Mouse (Mus musculus): ENCODE data around the gene Garnl3. TPM values are rescaled to one million over a fixed set of nuclear protein-coding genes. Genes with fewer than 3 reads are reported as not detected.

The Garnl3 gene
- polyA plus RNA-seq, 1 experiment from 2014 or later = 10.3 TPM

DNA sequence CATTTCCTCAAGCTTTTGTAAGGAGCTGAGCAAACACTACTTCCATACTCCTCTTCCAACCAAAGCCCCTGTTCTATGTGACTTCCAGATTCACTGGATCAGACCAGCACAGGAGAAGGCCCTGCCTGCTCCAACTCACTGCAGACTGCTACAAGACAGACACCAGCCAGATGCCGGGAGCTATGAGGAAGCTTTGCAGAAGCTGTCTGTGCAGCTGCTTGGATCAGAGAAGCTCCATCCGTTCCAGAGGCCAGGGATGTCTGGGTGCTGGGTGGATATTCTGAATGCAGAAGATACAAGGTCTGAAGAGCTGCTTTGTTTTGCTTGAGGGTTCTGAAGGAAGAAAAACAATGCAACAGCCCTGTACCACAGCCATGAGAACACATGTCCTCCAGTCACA, 59.1 kb downstream of the Garnl3 start:
- Histone ChIP-seq H3K4me3 (no peak overlapping the region), H3K27ac (replicated peaks) (no peak overlapping the region), H3K27me3 (ENCODE audit: low read depth, poor library complexity, severe bottlenecking) (no peaks in the 10 kb centered on the region), H3K4me1 (peaks cover 30% of the 10 kb centered on the region), H3K36me3 (no peaks in the 10 kb centered on the region), H3K9me3 (replicated peaks) (no peaks in the 10 kb centered on the region)
- no peak for DNase-seq (ENCODE audit: low spot score)
- 70% methylated on average over 2 of the region's 2 CpGs for WGBS

DNA sequence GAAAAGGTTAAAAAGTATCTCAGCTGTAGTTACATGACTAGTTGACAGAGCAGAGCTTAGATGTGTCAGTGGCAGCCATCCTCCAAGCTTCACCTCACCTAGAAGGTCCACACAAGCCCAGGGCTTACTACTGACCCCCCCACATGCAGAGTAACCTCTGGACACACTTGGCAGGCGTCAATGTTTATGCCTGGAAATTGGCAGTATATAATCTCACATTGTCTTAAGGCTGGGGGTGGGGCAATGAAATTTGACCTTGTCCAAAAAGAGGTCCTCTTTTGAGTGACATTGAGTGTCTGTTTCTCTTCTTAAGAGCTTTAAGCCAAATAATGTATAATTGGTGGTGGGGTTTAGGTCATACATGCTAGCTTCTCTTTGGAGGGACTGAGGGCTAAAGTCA, 65.8 kb downstream of the Garnl3 start:
- H3K27me3 ChIP-seq (ENCODE audit: low read depth, poor library complexity, severe bottlenecking) = no peaks in the 10 kb centered on the region
- H3K27ac ChIP-seq (replicated peaks) = no peak overlapping the region
- no peak for DNase-seq (ENCODE audit: low spot score)
- no peaks in the 10 kb centered on the region for H3K9me3 ChIP-seq (replicated peaks)
- H3K4me3 ChIP-seq = no peak overlapping the region
- WGBS = 82% methylated on average over 1 of the region's 1 CpGs
- peaks cover 6% of the 10 kb centered on the region; the same call in 1 of the 2 replicates for H3K4me1 ChIP-seq
- H3K36me3 ChIP-seq = no peaks in the 10 kb centered on the region

DNA sequence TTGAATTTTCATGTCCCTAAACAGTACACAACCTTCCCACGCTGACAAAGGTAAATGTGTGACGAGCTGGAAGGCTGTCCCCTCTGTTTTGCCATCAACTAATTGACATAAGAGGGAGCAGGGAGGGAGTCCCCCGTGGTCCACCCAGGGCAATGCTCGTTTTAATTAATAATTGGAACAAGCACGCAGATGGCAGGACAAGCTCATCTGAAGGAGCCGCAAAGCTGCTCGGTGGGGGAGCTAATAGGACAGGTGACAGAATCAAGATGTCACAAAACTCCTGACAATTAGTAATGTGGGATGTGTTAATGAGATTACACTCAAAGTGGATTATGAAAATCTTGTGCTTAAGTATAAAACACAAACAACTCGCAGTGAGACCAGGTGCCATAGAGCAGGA, 68.7 kb downstream of the Garnl3 start:
- H3K4me3 ChIP-seq = no peak overlapping the region
- H3K4me1 ChIP-seq = peaks cover 11% of the 10 kb centered on the region
- H3K9me3 ChIP-seq (replicated peaks) = no peaks in the 10 kb centered on the region
- no peaks in the 10 kb centered on the region for H3K27me3 ChIP-seq (ENCODE audit: low read depth, poor library complexity, severe bottlenecking)
- no peak for DNase-seq (ENCODE audit: low spot score)
- 73% methylated on average over 8 of the region's 8 CpGs for WGBS
- no peaks in the 10 kb centered on the region for H3K36me3 ChIP-seq
- H3K27ac ChIP-seq (replicated peaks) = no peak overlapping the region

DNA sequence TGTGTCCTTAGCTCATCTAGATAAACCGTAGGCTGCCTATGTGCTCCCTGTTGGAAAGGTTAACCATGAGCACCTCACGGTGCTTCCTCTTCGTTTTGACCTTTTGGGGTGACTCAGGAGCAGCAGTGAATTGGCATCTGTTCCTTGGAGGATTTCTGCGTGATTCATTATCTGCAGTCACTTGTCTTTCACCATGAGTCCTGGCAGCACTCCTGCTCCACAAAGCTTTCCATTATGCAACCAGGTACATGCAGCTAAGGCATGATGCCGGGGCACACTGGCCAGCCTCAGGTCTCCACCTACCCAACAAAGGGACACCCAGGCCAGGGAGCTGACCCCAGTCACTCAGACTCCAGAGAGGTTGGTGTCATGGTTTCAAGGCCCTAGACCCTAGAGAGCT, 72.5 kb downstream of the Garnl3 start:
- H3K27ac ChIP-seq (replicated peaks) = no peak overlapping the region
- H3K4me1 ChIP-seq = peaks cover 5% of the 10 kb centered on the region; the same call in 1 of the 2 replicates
- no peaks in the 10 kb centered on the region for H3K27me3 ChIP-seq (ENCODE audit: low read depth, poor library complexity, severe bottlenecking)
- DNase-seq (ENCODE audit: low spot score) = no peak
- no peaks in the 10 kb centered on the region for H3K9me3 ChIP-seq (replicated peaks)
- H3K4me3 ChIP-seq = no peak overlapping the region
- no peaks in the 10 kb centered on the region for H3K36me3 ChIP-seq
- WGBS = 95% methylated on average over 5 of the region's 5 CpGs

DNA sequence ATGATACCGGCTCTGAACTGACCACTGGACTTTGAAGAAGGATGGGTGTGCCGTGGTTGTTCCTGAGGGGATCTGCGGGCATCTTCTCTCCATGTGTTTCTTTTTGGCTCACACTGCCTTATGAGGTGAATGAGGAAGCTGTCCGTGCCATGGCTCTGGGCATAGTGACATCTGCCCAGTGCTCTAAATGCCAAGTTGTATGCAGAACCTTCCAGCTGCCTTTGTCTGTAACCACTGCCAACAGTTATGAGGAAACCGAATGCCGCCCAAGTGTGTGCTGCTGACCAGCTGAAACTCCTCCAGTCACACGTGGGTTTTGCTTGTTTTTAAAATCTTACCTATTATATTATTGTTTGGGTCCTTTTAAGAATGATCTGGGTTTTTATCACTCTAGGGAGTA, 73.9 kb downstream of the Garnl3 start:
- no peak for DNase-seq (ENCODE audit: low spot score)
- H3K9me3 ChIP-seq (replicated peaks) = no peaks in the 10 kb centered on the region
- no peak overlapping the region for H3K27ac ChIP-seq (replicated peaks)
- WGBS = 92% methylated on average over 7 of the region's 7 CpGs
- H3K4me1 ChIP-seq = peaks cover 5% of the 10 kb centered on the region; the same call in 1 of the 2 replicates
- no peaks in the 10 kb centered on the region for H3K27me3 ChIP-seq (ENCODE audit: low read depth, poor library complexity, severe bottlenecking)
- H3K36me3 ChIP-seq = no peaks in the 10 kb centered on the region
- H3K4me3 ChIP-seq = no peak overlapping the region

DNA sequence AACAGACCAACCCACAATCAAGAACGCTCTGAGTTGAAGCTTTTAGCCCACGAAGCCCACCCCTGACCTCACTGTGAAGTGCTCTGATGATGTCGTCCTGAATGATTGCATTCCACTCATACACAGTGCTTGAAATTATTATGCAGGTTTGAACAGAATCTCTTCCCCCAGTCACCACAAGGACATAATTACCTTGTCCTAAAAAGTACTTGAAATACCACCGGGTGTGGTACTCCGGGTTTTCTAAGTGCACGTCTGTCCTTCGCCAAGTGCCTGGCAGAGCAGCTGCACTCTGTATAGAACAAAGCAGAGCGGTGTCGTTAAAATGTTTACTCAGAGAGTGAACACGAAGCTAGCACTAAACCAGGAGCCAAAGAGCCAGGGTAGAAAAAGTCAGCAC, 77.5 kb downstream of the Garnl3 start:
- H3K9me3 ChIP-seq (replicated peaks) = no peaks in the 10 kb centered on the region
- no peaks in the 10 kb centered on the region for H3K27me3 ChIP-seq (ENCODE audit: low read depth, poor library complexity, severe bottlenecking)
- H3K27ac ChIP-seq (replicated peaks) = no peak overlapping the region
- H3K4me3 ChIP-seq = no peak overlapping the region
- no peak for DNase-seq (ENCODE audit: low spot score)
- WGBS = 76% methylated on average over 10 of the region's 10 CpGs
- H3K4me1 ChIP-seq = no peaks in the 10 kb centered on the region
- H3K36me3 ChIP-seq = no peaks in the 10 kb centered on the region

DNA sequence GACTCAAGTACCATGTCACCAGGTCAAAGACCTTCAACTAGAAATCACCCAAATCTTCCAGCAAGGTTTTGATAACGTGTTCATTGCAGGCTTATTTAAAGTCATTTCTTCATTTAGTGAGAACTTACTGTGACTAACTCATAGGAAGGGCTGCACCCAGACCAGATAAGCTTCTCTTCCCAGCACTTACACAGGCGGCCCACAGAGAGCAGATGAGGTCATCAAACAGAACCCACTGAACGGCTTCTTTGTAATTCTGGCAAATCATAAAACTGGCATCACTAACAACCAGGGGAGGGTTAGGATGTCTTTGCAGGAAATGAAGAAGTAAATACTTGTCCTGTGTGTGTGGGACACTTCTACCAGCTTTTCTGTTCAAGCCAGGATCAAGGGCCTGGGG, 84.1 kb downstream of the Garnl3 start:
- H3K27ac ChIP-seq (replicated peaks) = no peak overlapping the region
- H3K4me3 ChIP-seq = no peak overlapping the region
- H3K9me3 ChIP-seq (replicated peaks) = no peaks in the 10 kb centered on the region
- WGBS = 75% methylated on average over 3 of the region's 3 CpGs
- H3K27me3 ChIP-seq (ENCODE audit: low read depth, poor library complexity, severe bottlenecking) = no peaks in the 10 kb centered on the region
- no peaks in the 10 kb centered on the region for H3K4me1 ChIP-seq
- DNase-seq (ENCODE audit: low spot score) = no peak
- H3K36me3 ChIP-seq = no peaks in the 10 kb centered on the region

DNA sequence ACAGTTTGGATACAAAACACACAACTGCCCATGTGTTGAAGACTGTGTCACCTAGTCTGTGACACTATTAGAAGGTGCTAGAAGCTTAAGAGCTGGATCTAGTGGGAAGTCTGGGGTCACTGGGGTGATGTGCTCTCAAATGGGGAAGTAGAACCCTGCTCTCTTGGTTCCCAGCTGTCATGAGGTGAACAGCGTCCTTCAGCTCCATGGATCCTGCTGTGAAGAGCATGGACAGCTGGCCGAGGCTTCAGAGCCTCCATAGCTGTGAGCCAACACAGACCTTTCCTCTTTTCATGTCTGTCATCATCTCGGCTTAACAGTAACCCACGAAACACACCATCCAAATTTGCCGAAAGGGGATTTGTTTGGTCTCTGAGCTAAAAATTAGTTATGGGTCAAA, 84.5 kb downstream of the Garnl3 start:
- H3K4me1 ChIP-seq = no peaks in the 10 kb centered on the region
- 72% methylated on average over 5 of the region's 5 CpGs for WGBS
- H3K4me3 ChIP-seq = no peak overlapping the region
- no peak for DNase-seq (ENCODE audit: low spot score)
- H3K27me3 ChIP-seq (ENCODE audit: low read depth, poor library complexity, severe bottlenecking) = no peaks in the 10 kb centered on the region
- H3K9me3 ChIP-seq (replicated peaks) = no peaks in the 10 kb centered on the region
- no peaks in the 10 kb centered on the region for H3K36me3 ChIP-seq
- no peak overlapping the region for H3K27ac ChIP-seq (replicated peaks)

DNA sequence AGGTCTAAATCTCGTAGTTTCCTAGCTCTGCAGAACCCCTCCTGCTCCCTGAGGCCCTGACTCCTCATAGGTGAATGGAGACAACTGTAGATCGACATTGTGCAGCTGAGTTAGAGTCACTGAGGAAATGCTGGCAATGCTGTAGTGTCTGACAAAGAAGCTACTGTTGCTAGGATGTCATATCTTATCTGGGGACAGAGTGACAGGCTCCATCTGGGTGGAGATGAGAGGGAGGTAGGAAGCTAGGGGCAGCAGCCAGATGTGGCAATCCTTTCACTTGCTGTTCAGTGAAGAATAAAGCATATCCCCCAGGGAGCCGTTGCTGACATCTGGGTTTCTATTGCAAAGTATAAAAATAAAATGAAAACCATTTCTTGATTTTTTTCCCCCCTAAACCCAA, 85.6 kb downstream of the Garnl3 start:
- no peaks in the 10 kb centered on the region for H3K36me3 ChIP-seq
- H3K27ac ChIP-seq (replicated peaks) = no peak overlapping the region
- H3K27me3 ChIP-seq (ENCODE audit: low read depth, poor library complexity, severe bottlenecking) = no peaks in the 10 kb centered on the region
- no peak for DNase-seq (ENCODE audit: low spot score)
- no peaks in the 10 kb centered on the region for H3K9me3 ChIP-seq (replicated peaks)
- WGBS = 79% methylated on average over 3 of the region's 3 CpGs
- H3K4me1 ChIP-seq = no peaks in the 10 kb centered on the region
- no peak overlapping the region for H3K4me3 ChIP-seq

DNA sequence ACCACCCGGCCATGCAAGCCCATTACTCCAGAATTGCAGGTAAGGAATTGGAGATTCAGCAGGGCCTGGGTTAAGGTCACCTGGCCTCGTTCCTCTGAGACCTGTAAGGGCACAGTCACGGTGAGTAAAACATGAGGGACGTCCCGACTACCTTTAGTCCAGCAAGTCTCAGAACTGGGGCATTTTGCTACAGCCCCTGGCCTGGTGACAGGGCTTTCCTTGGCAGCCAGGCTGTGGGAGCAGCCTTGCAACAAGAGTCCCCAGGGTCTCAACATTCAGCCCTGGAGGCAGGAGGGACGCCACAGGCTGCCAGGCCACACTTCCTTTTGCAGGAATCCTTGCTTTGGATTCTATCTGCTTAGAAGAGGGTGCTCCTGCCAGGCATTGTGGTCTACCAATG, 88.7 kb downstream of the Garnl3 start:
- H3K27ac ChIP-seq (replicated peaks) = no peak overlapping the region
- H3K4me1 ChIP-seq = no peaks in the 10 kb centered on the region
- no peaks in the 10 kb centered on the region for H3K27me3 ChIP-seq (ENCODE audit: low read depth, poor library complexity, severe bottlenecking)
- DNase-seq (ENCODE audit: low spot score) = no peak
- no peaks in the 10 kb centered on the region for H3K9me3 ChIP-seq (replicated peaks)
- H3K4me3 ChIP-seq = no peak overlapping the region
- no peaks in the 10 kb centered on the region for H3K36me3 ChIP-seq
- WGBS = 86% methylated on average over 6 of the region's 6 CpGs

DNA sequence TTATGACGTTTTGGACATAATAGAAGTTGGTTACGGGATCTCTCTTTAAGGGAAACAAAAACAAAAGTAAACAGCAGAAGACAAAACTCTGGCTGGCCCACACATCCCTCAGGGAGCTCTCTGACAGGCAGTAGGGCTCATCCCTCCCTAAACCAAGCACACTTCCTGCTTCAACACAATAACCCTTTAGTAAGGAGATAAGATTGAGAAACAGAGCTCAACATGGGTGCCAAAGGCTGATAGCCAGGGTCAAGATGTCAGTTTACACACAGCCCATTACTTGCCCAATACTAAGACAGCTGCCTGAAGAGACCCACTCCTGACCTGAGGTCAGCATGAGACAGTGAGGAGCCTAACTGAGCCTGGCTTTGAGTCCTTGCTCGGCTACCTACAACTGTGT, 89.9 kb downstream of the Garnl3 start:
- H3K36me3 ChIP-seq = no peaks in the 10 kb centered on the region
- 79% methylated on average over 3 of the region's 3 CpGs for WGBS
- H3K4me1 ChIP-seq = no peaks in the 10 kb centered on the region
- no peak for DNase-seq (ENCODE audit: low spot score)
- no peaks in the 10 kb centered on the region for H3K27me3 ChIP-seq (ENCODE audit: low read depth, poor library complexity, severe bottlenecking)
- H3K9me3 ChIP-seq (replicated peaks) = no peaks in the 10 kb centered on the region
- no peak overlapping the region for H3K27ac ChIP-seq (replicated peaks)
- H3K4me3 ChIP-seq = no peak overlapping the region

DNA sequence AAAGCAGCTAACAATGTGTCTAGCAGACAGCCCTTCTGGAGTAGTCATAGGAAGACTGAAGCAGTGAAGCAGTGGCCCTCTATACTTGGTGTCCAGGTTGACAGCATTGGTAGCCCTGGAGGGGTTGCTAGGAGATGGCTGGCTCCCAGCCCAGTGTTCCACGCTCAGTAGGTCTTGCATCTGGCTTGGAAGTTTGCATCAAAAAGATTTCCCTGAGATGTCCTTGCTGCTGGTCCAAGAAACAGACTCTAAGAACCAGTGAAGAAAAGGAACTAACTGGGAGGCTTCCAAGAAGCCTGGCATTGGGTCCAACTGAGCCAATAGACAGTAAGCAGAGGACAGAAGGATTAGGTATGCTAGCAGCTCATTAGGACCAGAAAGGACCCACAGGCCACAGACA, 94.0 kb downstream of the Garnl3 start:
- no peaks in the 10 kb centered on the region for H3K36me3 ChIP-seq
- WGBS = 86% methylated on average over 1 of the region's 1 CpGs
- no peak overlapping the region for H3K27ac ChIP-seq (replicated peaks)
- H3K4me3 ChIP-seq = no peak overlapping the region
- no peaks in the 10 kb centered on the region for H3K9me3 ChIP-seq (replicated peaks)
- no peaks in the 10 kb centered on the region for H3K4me1 ChIP-seq
- no peaks in the 10 kb centered on the region for H3K27me3 ChIP-seq (ENCODE audit: low read depth, poor library complexity, severe bottlenecking)
- DNase-seq (ENCODE audit: low spot score) = no peak

DNA sequence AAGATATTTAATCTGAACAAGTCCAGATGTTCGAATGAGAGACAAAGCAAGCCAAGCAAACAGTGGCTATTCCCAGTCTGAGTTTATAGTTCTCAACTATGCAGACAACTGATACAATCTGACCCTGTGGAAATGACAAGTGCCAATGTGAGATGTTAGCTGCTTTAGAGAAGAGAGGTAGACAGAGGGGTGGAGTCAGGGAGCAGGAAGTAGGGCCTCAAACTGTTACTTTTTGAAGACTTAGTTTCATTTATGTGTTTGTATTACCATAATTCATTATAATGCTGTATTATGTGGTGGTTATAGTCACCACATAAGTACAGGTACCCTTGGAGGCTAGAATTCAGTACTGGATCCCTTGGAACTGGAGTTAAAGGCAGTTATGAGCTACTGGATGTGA, 96.2 kb downstream of the Garnl3 start:
- 79% methylated on average over 1 of the region's 1 CpGs for WGBS
- Histone ChIP-seq H3K27ac (replicated peaks) (no peak overlapping the region), H3K36me3 (no peaks in the 10 kb centered on the region), H3K4me3 (no peak overlapping the region), H3K4me1 (no peaks in the 10 kb centered on the region), H3K27me3 (ENCODE audit: low read depth, poor library complexity, severe bottlenecking) (no peaks in the 10 kb centered on the region), H3K9me3 (replicated peaks) (no peaks in the 10 kb centered on the region)
- DNase-seq (ENCODE audit: low spot score) = no peak

DNA sequence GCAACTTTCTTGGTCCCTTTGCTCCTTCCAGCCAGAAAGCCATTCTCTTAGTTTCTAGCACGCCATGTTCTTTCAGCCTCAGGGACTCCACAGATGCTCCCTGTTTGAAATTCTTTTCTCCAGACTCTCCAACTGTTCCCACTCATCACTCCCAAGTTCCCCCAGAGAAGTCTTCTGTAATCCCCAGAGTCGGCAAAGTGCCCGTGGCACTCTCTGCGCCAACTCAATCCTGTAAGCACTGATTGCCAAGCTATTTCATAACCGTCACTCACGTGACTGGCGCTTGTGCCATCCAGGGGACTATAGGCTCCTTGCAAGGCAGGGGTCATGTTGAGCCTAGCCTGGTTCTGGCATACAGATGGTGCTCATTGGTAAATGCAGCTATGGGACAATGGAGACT, 98.2 kb downstream of the Garnl3 start:
- H3K27me3 ChIP-seq (ENCODE audit: low read depth, poor library complexity, severe bottlenecking) = no peaks in the 10 kb centered on the region
- DNase-seq (ENCODE audit: low spot score) = no peak
- no peak overlapping the region for H3K27ac ChIP-seq (replicated peaks)
- H3K4me1 ChIP-seq = no peaks in the 10 kb centered on the region
- 93% methylated on average over 7 of the region's 7 CpGs for WGBS
- H3K4me3 ChIP-seq = no peak overlapping the region
- H3K9me3 ChIP-seq (replicated peaks) = no peaks in the 10 kb centered on the region
- H3K36me3 ChIP-seq = no peaks in the 10 kb centered on the region

Data from midbrain, embryonic 10.5 days (tissue).